Mouse (Mus musculus): ENCODE measurements around the gene Ptk6.

DNA sequence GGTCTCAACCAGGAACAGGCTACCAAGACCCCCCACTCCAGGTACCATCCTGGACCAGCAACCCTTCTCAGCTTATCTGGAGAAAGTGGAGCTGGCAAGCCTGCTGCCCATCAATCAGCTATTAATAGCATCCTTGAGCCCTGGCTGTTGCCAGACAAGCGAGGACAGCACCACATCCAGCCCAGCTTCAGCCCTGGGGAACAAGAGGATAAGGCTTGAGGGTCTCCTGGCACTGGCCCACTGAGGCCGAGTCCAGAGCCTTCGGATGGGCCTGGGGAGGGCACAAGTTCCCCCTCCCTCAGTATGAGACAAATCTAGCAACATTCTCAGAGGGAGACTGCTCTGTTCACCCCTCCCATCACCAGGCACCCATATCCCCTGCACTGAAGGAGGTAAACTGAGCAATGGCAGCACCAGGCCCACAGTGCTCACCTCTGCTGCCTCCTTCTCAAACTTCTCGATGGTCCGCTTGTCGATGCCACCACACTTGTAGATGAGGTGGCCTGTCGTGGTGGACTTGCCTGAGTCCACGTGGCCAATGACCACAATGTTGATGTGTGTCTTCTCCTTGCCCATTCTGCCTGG lies 47.7 kb downstream of the Ptk6 start:
- no peak for TF ChIP-seq CTCF (conservative IDR thresholded peaks at IDR 0.05; ENCODE audit: insufficient read depth, insufficient read length, low read depth, low read length)
- TF ChIP-seq POLR2A (IDR thresholded peaks at IDR 0.05; ENCODE audit: low read depth, low read length) = no peak
